Mouse (Mus musculus) stomach, postnatal 0 days (tissue): ENCODE measurements around the gene Fbxo46.

Experiments used
- CTCF ChIP-seq: IDR thresholded peaks from 2 replicates; pipeline ENCODE4 v1.5.1; 2016; ENCODE audit warnings: antibody characterized with exemption, low read depth, mild to moderate bottlenecking, moderate library complexity
- EP300 ChIP-seq: optimal IDR thresholded peaks from 2 replicates; pipeline ENCODE3; 2016; ENCODE audit warnings: antibody characterized with exemption

GRCm38 (mm10) chr7:19166990-19167389 lies 47.3 kb downstream of the Fbxo46 start:
- TF ChIP-seq CTCF, result peak; percentile 39
- TF ChIP-seq EP300, result no peak
